8 mouse cellular contexts compared by ENCODE assay signal in the genomic region with DNA sequence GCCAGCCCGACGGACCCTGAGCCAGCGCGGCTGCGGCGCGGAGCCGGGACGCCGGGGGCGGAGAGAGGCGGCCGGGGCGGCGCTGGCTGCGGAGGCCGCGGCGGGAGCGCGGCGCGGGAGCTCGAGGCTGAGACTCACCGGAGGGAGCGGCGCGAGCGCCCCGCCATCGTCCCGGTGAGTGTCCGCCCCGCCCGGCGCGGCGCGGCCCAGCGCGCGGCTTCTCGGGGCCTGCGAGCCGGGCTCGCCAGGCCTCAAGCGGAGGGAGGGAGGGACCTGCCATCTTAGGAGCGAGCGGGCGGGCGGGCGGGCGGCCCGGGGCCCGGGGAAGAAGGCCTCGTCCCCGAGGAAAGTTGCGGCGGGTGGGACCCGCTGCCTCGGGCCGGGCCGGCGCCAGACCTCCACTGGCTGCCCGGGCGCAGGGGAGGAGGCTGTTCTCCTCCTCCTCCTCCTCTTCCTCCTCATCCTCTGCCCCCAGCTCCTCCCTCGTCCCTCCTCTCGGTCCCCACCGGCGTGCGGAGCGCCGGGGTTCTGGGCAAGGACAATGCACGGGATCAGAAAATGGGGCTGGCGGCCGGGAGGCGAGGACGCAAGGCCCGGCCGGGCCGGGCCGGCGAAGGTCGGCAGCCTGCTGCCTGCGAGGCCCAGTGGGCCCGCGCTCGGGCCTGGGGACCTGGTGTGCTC. TPM values are rescaled to one million over a fixed set of nuclear protein-coding genes. Genes with fewer than 3 reads are reported as not detected.
DNase-seq lines count a peak whose midpoint lies in the region; ATAC-seq and TF ChIP-seq lines count a peak whose summit lies in the region.

No protein-coding gene starts in this region.

- H3K27me3 ChIP-seq in intestine, embryonic 16.5 days (replicated peaks; ENCODE audit: control insufficient read depth, insufficient read depth, low read length): no peaks in the 10 kb centered on the region
- H3K27me3 ChIP-seq in limb, embryonic 12.5 days: no peaks in the 10 kb centered on the region
- no peaks in the 10 kb centered on the region for H3K27me3 ChIP-seq in midbrain, embryonic 11.5 days (ENCODE audit: control insufficient read depth, insufficient read depth, low read length)
- H3K27me3 ChIP-seq in small intestine, adult 2 months (ENCODE audit: control insufficient read depth, insufficient read depth, low read length): no peaks in the 10 kb centered on the region

- TF ChIP-seq CTCF in small intestine, adult 2 months (IDR thresholded peaks at IDR 0.05; ENCODE audit: extremely low read depth, insufficient read length, insufficient replicate concordance, low read depth, low read length): no peak

- peak; percentile 23 for ATAC-seq in intestine, embryonic 16.5 days
- no peak for ATAC-seq in limb, embryonic 12.5 days (ENCODE audit: insufficient number of reproducible peaks, insufficient read depth, low FRiP score, low TSS enrichment, low read depth)
- ATAC-seq in midbrain, embryonic 11.5 days (ENCODE audit: low FRiP score): peak; percentile 4; the same call in 1 of the 2 replicates
- no peak for ATAC-seq in monocyte, adult 5-6 weeks (replicated peaks; ENCODE audit: insufficient number of reproducible peaks, low FRiP score, low TSS enrichment, poor library complexity, severe bottlenecking)

- under 1% methylated on average over 77 of the region's 88 CpGs for WGBS in intestine, embryonic 16.5 days
- WGBS in limb, embryonic 12.5 days: under 1% methylated on average over 80 of the region's 88 CpGs
- WGBS in midbrain, embryonic 11.5 days: under 1% methylated on average over 55 of the region's 88 CpGs
- WGBS in small intestine, adult 2 months: under 1% methylated on average over 88 of the region's 88 CpGs

- peaks cover 33% of the 10 kb centered on the region for H3K4me1 ChIP-seq in intestine, embryonic 16.5 days (ENCODE audit: control insufficient read depth, insufficient read depth, low read length)
- H3K4me1 ChIP-seq in limb, embryonic 12.5 days (replicated peaks): peaks cover 31% of the 10 kb centered on the region
- peaks cover 15% of the 10 kb centered on the region for H3K4me1 ChIP-seq in midbrain, embryonic 11.5 days (ENCODE audit: control insufficient read depth, insufficient read depth, low read length)
- peaks cover 14% of the 10 kb centered on the region for H3K4me1 ChIP-seq in small intestine, adult 2 months (ENCODE audit: control insufficient read depth, insufficient read depth, insufficient read length, low read length)

- peak overlapping the region; percentile 100 for H3K27ac ChIP-seq in intestine, embryonic 16.5 days (ENCODE audit: low read length)
- H3K27ac ChIP-seq in limb, embryonic 12.5 days: peak overlapping the region; percentile 100
- peak overlapping the region; percentile 100 for H3K27ac ChIP-seq in midbrain, embryonic 11.5 days (ENCODE audit: low read depth, low read length)
- peak overlapping the region; percentile 94 for H3K27ac ChIP-seq in small intestine, adult 2 months (ENCODE audit: insufficient read depth, low read depth, low read length)

- H3K9me3 ChIP-seq in intestine, embryonic 16.5 days (ENCODE audit: control insufficient read depth, low read length): no peaks in the 10 kb centered on the region
- no peaks in the 10 kb centered on the region for H3K9me3 ChIP-seq in limb, embryonic 12.5 days
- H3K9me3 ChIP-seq in midbrain, embryonic 11.5 days (ENCODE audit: control insufficient read depth, low read length): no peaks in the 10 kb centered on the region

- TF ChIP-seq POLR2A in small intestine, adult 2 months (IDR thresholded peaks at IDR 0.05; ENCODE audit: low read depth, low read length): no peak; the same call in 1 of the 2 replicates

- peak overlapping the region; percentile 97 for H3K4me3 ChIP-seq in intestine, embryonic 16.5 days (ENCODE audit: low read length)
- peak overlapping the region; percentile 97 for H3K4me3 ChIP-seq in limb, embryonic 12.5 days (replicated peaks)
- H3K4me3 ChIP-seq in midbrain, embryonic 11.5 days (ENCODE audit: low read depth, low read length): peak overlapping the region; percentile 100
- H3K4me3 ChIP-seq in small intestine, adult 2 months (ENCODE audit: low read depth, low read length): peak overlapping the region; percentile 99

- H3K36me3 ChIP-seq in intestine, embryonic 16.5 days (ENCODE audit: control insufficient read depth, insufficient read depth, low read length): no peaks in the 10 kb centered on the region
- H3K36me3 ChIP-seq in limb, embryonic 12.5 days: no peaks in the 10 kb centered on the region
- no peaks in the 10 kb centered on the region for H3K36me3 ChIP-seq in midbrain, embryonic 11.5 days (ENCODE audit: control insufficient read depth, insufficient read depth, low read length)
- H3K36me3 ChIP-seq in small intestine, adult 2 months (ENCODE audit: control insufficient read depth, insufficient read depth, low read length): no peaks in the 10 kb centered on the region

- peak; percentile 90 for DNase-seq in adrenal gland, adult 2 months
- peak; percentile 57 for DNase-seq in embryo, embryonic 11 days
- peak; percentile 40 to 59 for DNase-seq in gastrocnemius, postnatal 4 days (ENCODE audit: low spot score in 2 of 2)
- DNase-seq in midbrain, embryonic 11.5 days (ENCODE audit: low spot score, missing footprints): peak; percentile 93

- peak overlapping the region; percentile 99 for H3K9ac ChIP-seq in intestine, embryonic 16.5 days (ENCODE audit: low read depth, low read length)
- H3K9ac ChIP-seq in limb, embryonic 12.5 days (replicated peaks): peak overlapping the region; percentile 99
- peak overlapping the region; percentile 100 for H3K9ac ChIP-seq in midbrain, embryonic 11.5 days (ENCODE audit: low read length)

- H3K4me2 ChIP-seq in intestine, embryonic 16.5 days (ENCODE audit: low read depth, low read length): peak overlapping the region; percentile 86
- peak overlapping the region; percentile 79 for H3K4me2 ChIP-seq in limb, embryonic 12.5 days
- peak overlapping the region; percentile 78 for H3K4me2 ChIP-seq in midbrain, embryonic 11.5 days

RNA-seq across cellular contexts. Expression of a gene that starts 0.7 kb away (rescaled TPM):
- total RNA-seq in adrenal gland, adult 2 months (2021): 10 to 100 TPM; 60.5 to 97.8 TPM
- 20.5 and 32.0 TPM in 2 replicates for polyA plus RNA-seq in adrenal gland, adult 2 months (2012; rRNA removed)
- 100 to 1,000 TPM; 114 to 123 TPM for total RNA-seq in gastrocnemius, postnatal 4 days (2021)
- 7.1 and 7.3 TPM in 2 replicates for polyA plus RNA-seq in intestine, embryonic 16.5 days (2015; fragmentation: Nextera tagmentation; extraction: Ambion mirVana)
- polyA plus RNA-seq in limb, embryonic 12.5 days (2016; fragmentation: Nextera tagmentation; extraction: Ambion mirVana): 9.8 and 11.6 TPM in 2 replicates
- 11.3 and 13.0 TPM in 2 replicates for polyA plus RNA-seq in midbrain, embryonic 11.5 days (2014; fragmentation: Nextera tagmentation; extraction: Ambion mirVana)
- polyA plus RNA-seq in small intestine, adult 2 months (2012; rRNA removed): 15.9 and 32.1 TPM in 2 replicates
- total RNA-seq in monocyte, adult 5-6 weeks (2017): 87.6 to 107 TPM (median 95.1 TPM) in 3 replicates

RNA-seq across cellular contexts. Expression of a gene that starts 43.9 kb away (rescaled TPM):
- total RNA-seq in adrenal gland, adult 2 months (2021): 10 to 100 TPM; 53.7 to 58.8 TPM
- 24.1 and 25.1 TPM in 2 replicates for polyA plus RNA-seq in adrenal gland, adult 2 months (2012; rRNA removed)
- total RNA-seq in gastrocnemius, postnatal 4 days (2021): 10 to 100 TPM; 36.0 TPM
- 67.7 and 71.8 TPM in 2 replicates for polyA plus RNA-seq in intestine, embryonic 16.5 days (2015; fragmentation: Nextera tagmentation; extraction: Ambion mirVana)
- 52.4 and 61.7 TPM in 2 replicates for polyA plus RNA-seq in limb, embryonic 12.5 days (2016; fragmentation: Nextera tagmentation; extraction: Ambion mirVana)
- 60.0 and 60.4 TPM in 2 replicates for polyA plus RNA-seq in midbrain, embryonic 11.5 days (2014; fragmentation: Nextera tagmentation; extraction: Ambion mirVana)
- 13.6 and 16.6 TPM in 2 replicates for polyA plus RNA-seq in small intestine, adult 2 months (2012; rRNA removed)
- 27.9 to 44.3 TPM (median 39.2 TPM) in 3 replicates for total RNA-seq in monocyte, adult 5-6 weeks (2017)

Comparison
In these comparisons a context has a peak if more than half of its experiments do, and no peak if none do; other contexts are left out.
1. ATAC-seq: peak in intestine, embryonic 16.5 days (single experiment) and midbrain, embryonic 11.5 days (single experiment); none in limb, embryonic 12.5 days (single experiment) and monocyte, adult 5-6 weeks (single experiment).
2. Peak in every context shown above with its lines, with median percentiles within 50 percentile points of each other: DNase-seq, H3K27ac ChIP-seq, H3K4me2 ChIP-seq, H3K4me3 ChIP-seq and H3K9ac ChIP-seq.